Mouse (Mus musculus) G1E (cell line): ENCODE results near the gene Sec61a1.

Experiments
- CTCF ChIP-seq: IDR thresholded peaks from 2 replicates; pipeline ENCODE4 v1.5.1; 2012; ENCODE audit warnings: low read depth, low read length, inconsistent platforms, mixed read lengths
- TAL1 ChIP-seq: conservative IDR thresholded peaks from 2 replicates; pipeline ENCODE4 v1.6.1; 2012; ENCODE audit warnings: low read depth, low read length, inconsistent platforms, mixed read lengths

- TF ChIP-seq CTCF (no peak), TAL1 (no peak)
Observed at GRCm38 (mm10) chr6:88483111-88483510, 35.6 kb downstream of the Sec61a1 start.
